In the genomic region with DNA sequence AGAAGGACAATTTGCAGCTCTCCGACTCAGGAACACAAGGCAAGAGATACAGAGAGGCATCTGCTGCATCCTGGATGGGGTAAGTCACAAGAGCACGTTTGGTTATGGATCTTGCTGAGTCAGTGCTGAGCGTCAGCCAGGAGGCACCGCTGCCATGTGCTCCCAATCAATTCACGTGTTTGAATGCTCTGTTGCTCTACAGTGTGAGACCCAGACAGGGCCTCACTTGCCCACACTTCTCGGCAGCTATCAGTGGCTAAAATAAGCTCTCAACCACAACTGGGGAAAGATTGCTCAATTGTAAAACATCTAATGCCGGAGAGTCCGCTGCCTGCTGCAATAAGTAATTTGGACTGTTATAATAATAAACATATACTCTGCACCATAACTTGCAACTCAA, we compare ENCODE assay signal across 11 mouse cellular contexts. TPM values are rescaled to one million over a fixed set of nuclear protein-coding genes. Genes with fewer than 3 reads are reported as not detected.
DNase-seq lines count a peak whose midpoint lies in the region; ATAC-seq and TF ChIP-seq lines count a peak whose summit lies in the region.
"Had no signal": no experiment of that assay in that cellular context is flagged by ENCODE, and none has a peak within 500 bp of the region (broad histone marks: within the 10 kb centered on the region; RNA-seq: fewer than 3 reads in every experiment).

No protein-coding gene starts in this region.

- H3K9ac ChIP-seq in liver, postnatal 0 days (replicated peaks) = no peak overlapping the region
- H3K9ac ChIP-seq: forebrain, embryonic 13.5 days had no signal

- H3K4me1 ChIP-seq in heart, embryonic 10.5 days = 0 out of 2 replicates have a peak, but pooled peaks cover 4% of the 10 kb centered on the region
- no peaks in the 10 kb centered on the region for H3K4me1 ChIP-seq in liver, postnatal 0 days (ENCODE audit: insufficient read depth)
- H3K4me1 ChIP-seq: forebrain, embryonic 13.5 days had no signal

- no peak for TF ChIP-seq CTCF in liver, postnatal 0 days (IDR thresholded peaks at IDR 0.05; ENCODE audit: low read depth)

- H3K4me3 ChIP-seq in heart, embryonic 10.5 days = no peak overlapping the region
- no peak overlapping the region for H3K4me3 ChIP-seq in liver, postnatal 0 days (ENCODE audit: low read depth, low read length)
- H3K4me3 ChIP-seq: forebrain, embryonic 13.5 days had no signal

- DNase-seq in layer of hippocampus, adult 11-12 months (ENCODE audit: low spot score) = peak; percentile 58
- DNase-seq in layer of hippocampus, postnatal 25 days (ENCODE audit: extremely low spot score in 1 of 2, low spot score in 1 of 2) = no peak
- peak; percentile 50 for DNase-seq in brain, adult 2 months (ENCODE audit: low read depth, low spot score)
- no peak for DNase-seq in heart, embryonic 10.5 days (ENCODE audit: low spot score)
- peak; percentile 16 for DNase-seq in liver, postnatal 0 days
- DNase-seq in kidney, adult 18-20 months = no peak
- DNase-seq in thymus, postnatal 4 days = no peak
- DNase-seq: kidney, postnatal 10 days had no signal

- H3K4me2 ChIP-seq in liver, postnatal 0 days (ENCODE audit: low read depth, low read length) = no peak overlapping the region
- H3K4me2 ChIP-seq: forebrain, embryonic 13.5 days had no signal

- TF ChIP-seq EP300 in liver, postnatal 0 days (IDR thresholded peaks at IDR 0.05; ENCODE audit: low read depth) = no peak

- H3K36me3 ChIP-seq in heart, embryonic 10.5 days = no peaks in the 10 kb centered on the region
- H3K36me3 ChIP-seq in liver, postnatal 0 days (replicated peaks; ENCODE audit: insufficient read depth, low read length) = no peaks in the 10 kb centered on the region

- H3K27ac ChIP-seq in heart, embryonic 10.5 days = peak overlapping the region; percentile 64; the same call in 1 of the 2 replicates
- no peak overlapping the region for H3K27ac ChIP-seq in liver, postnatal 0 days (ENCODE audit: low read depth)
- H3K27ac ChIP-seq: forebrain, embryonic 13.5 days had no signal

- no peaks in the 10 kb centered on the region for H3K9me3 ChIP-seq in heart, embryonic 10.5 days
- H3K9me3 ChIP-seq in liver, postnatal 0 days (ENCODE audit: low read length) = no peaks in the 10 kb centered on the region
- H3K9me3 ChIP-seq: forebrain, embryonic 13.5 days had no signal

- 32% methylated on average over 8 of the region's 8 CpGs for WGBS in heart, embryonic 10.5 days
- 15% methylated on average over 8 of the region's 8 CpGs for WGBS in liver, postnatal 0 days (ENCODE audit: insufficient replicate concordance)

- no peak for ATAC-seq in liver, postnatal 0 days
- no peak for ATAC-seq in activated CD4-positive, CD25-positive, alpha-beta regulatory T cell, adult 4 months
- ATAC-seq: forebrain, embryonic 13.5 days had no signal

- no peaks in the 10 kb centered on the region for H3K27me3 ChIP-seq in heart, embryonic 10.5 days (ENCODE audit: insufficient read depth, poor library complexity, severe bottlenecking)
- no peaks in the 10 kb centered on the region for H3K27me3 ChIP-seq in liver, postnatal 0 days (ENCODE audit: insufficient read depth, low read length)
- H3K27me3 ChIP-seq: forebrain, embryonic 13.5 days had no signal

RNA-seq across cellular contexts. Expression of a gene that starts 41.5 kb away (rescaled TPM):
- total RNA-seq in layer of hippocampus, postnatal 25 days (2021) = 1 to 10 TPM in 1 of 2 experiments, under 1 TPM in 1; 0.89 to 1.1 TPM
- polyA plus RNA-seq in heart, embryonic 10.5 days (2016; fragmentation: Nextera tagmentation; extraction: Ambion mirVana) = 1.6 and 1.8 TPM in 2 replicates
- polyA plus RNA-seq in liver, postnatal 0 days (2015; fragmentation: Nextera tagmentation; extraction: Ambion mirVana) = 0.89 and 0.92 TPM in 2 replicates
- not detected for polyA plus RNA-seq in activated CD4-positive, CD25-positive, alpha-beta regulatory T cell, adult 4 months (2017; shearing (Covaris generic))
- total RNA-seq: MEL had no signal

Comparison
In these comparisons a context has a peak if more than half of its experiments do, and no peak if none do; other contexts are left out.
1. DNase-seq: peak in layer of hippocampus, adult 11-12 months (single experiment), brain, adult 2 months (single experiment) and liver, postnatal 0 days (single experiment); none in layer of hippocampus, postnatal 25 days (0 of 2), heart, embryonic 10.5 days (single experiment), kidney, adult 18-20 months (single experiment) and thymus, postnatal 4 days (single experiment).